Mouse (Mus musculus) urinary bladder, postnatal 25 days (tissue): ENCODE measurements around the gene Cnppd1.
A peak's percentile ranks its signal among the peaks of the same experiment; 100 is the strongest.

ENCODE experiments used
- DNase-seq: peaks from one replicate; pipeline ENCODE4 v3.0.0; 2022; ENCODE audit warnings: low spot score

Gene Cnppd1

DNA sequence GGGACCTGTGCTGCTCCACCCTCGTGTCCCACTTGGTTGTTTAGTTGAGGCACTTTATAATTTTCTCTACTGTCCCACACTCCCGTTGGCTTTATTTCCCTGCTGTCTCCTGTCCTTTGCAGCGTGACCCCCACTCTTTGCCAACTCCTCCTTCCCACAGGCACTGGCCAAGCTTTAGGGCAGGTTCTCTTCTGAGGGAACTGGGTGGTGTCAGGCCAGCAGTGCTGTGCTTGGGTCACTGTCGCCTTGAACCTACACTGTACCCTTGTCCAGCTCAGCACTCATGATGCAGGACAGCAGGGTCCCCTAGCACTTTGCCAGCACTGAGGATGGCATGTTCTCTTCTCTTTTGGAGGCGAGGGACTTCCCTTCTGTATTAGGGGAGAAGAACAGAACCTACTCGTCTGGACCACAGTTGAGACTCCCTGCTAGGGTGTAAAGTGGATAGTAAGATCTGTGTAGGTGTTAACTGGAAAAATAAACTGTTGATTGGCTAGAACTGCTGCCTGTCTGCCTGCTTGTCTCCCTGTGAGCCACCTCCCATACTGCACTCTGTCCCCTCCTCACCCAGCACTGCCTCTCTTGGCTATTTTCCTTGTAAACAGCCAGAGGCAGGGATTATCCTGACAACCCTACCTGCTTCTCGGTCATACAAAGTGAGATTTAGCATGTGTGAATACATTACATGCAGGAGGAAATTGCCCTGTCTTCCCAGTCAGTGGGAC is 5.1 kb upstream of the Cnppd1 start:
- DNase-seq: no peak

DNA sequence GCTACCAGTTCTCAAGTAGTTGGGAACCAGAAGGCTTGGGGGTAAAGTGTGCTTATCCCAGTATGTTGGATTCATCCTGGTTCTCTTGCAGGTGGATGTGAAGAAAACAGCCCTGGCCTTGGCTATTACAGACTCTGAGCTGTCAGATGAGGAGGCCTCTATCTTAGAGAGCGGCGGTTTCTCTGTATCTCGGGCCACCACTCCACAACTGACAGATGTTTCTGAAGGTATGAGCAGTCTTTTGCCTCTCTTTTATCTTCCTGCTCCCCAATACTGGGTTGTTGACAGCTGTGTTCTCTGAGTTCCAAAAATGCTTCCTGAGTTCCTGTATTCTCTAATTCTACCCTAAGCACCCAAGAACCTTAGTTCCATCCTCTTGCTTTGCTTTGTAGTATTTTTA is 3.1 kb upstream of the Cnppd1 start:
- DNase-seq: no peak

GRCm38 (mm10) chr1:75141486-75142190 is 873 bp downstream of the Cnppd1 start:
- peak; percentile 62 for DNase-seq

GRCm38 (mm10) chr1:75140601-75141190 is 1.8 kb downstream of the Cnppd1 start:
- no peak for DNase-seq

DNA sequence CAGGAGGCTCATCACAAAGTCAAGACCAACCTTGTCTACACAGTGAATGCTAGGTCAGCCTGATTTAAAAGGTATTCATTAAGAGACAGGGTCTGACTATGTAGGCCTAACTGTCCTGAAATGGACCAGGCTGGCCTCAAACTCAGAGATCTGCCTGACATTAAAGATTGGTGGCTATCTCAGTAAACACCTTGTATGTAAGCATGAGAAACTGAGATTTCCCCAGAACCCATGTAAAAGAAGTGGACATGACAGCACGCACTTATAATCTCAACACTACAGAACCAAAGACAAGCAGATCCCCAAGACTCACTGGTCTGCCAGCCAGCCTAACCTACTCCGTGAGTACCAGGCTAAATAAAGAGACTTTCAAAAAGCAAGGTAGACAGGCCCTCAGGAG is 4.1 kb downstream of the Cnppd1 start:
- no peak for DNase-seq

- DNase-seq: no peak
Observed at GRCm38 (mm10) chr1:75136730-75137129, 5.8 kb downstream of the Cnppd1 start.

DNA sequence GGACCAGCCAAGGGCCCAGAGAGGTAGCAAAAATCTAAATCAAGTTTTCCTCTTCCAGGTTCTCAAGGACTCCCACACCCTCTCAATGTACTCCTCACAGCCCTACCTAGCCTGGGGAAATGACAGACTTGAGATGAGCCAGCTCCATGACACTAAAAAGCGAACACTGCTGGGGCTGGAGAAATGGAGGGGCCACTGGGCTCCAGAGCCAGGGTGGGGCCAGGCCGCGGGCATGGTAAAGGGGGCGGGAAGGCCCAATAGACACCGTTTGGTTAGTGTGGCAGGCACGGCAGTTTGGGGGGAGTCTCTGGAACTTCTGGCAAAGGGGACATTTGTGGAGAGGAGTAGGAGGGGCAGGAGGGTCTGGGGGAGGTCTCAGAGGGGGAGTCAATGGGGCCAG is 6.2 kb downstream of the Cnppd1 start:
- DNase-seq: no peak

- no peak for DNase-seq
Observed at GRCm38 (mm10) chr1:75133421-75134207, 8.9 kb downstream of the Cnppd1 start, which contains the start of gene Slc23a3. Gene Slc23a3, minus strand, starts transcription at chr1:75133890.

- DNase-seq: no peak
Observed at GRCm38 (mm10) chr1:75128641-75129040, 13.9 kb downstream of the Cnppd1 start.

DNA sequence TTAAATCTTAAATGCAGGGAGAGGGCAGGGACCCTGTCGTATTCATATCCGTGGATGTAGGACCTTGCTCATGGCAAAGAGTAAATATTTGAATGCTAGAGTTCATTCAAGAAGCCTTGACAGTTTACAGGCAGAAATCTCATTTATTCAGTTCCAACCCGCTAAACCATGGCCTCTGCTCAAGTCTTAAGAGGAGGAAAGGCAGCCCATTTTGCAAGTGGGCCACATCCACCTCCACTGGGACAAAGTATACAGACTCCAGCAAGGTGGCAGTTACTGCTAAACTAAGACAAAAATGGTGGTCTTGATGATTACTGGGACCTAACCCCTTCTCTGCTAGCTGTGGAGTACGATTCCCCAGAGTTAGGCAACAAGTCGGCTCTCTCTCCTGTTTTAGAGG is 17.1 kb downstream of the Cnppd1 start:
- no peak for DNase-seq

DNA sequence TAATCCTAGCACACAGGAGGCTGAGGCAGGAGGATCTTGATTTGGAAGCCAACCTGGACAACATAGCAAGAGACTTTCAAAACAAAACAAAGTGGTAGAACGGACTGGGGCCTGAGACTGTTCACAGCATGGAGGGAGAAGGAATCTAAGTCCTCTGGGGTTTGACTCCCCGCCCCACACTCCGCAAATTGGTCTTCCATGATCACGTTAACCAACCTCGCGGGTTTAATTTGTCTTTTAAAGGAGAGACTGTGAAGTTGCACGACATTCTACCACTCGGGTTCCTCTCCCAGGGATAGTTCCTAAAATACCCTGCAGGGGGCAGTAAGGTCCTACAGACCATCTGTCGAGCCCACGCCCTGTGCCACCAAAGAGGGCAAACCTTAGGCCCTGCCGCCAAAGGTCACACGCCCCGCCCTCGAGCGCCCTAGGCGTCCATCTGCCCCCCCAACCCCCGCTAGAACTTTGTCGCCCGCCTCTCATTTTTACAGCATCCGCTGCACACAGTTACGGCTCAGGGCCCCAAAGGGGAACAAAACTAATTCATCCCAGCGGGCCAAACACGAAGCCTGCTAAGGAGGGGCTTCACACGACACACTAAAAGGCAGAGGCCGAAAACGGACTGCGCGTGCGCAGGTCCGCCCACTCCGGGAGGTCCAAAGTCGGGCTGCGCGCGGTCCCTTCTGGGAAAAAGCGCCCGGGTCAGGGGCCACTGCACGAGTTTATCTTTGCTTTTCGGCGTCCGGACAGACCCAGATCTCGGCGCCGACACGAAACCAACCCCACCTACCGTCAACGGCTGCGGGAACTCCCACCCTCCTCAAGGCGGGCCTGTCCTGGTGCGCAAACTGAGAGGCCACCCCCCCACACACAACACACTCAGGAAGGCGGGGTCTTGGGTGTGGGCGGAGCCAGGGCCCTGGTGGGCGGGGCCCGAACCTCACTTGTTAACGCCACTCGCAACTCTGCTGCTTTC is 17.9 kb downstream of the Cnppd1 start, which contains the start of gene Nhej1:
Gene Nhej1 (minus strand): TSS at position 855 of the 976 bp plus-strand sequence.
- peak; percentile 92 for DNase-seq

DNA sequence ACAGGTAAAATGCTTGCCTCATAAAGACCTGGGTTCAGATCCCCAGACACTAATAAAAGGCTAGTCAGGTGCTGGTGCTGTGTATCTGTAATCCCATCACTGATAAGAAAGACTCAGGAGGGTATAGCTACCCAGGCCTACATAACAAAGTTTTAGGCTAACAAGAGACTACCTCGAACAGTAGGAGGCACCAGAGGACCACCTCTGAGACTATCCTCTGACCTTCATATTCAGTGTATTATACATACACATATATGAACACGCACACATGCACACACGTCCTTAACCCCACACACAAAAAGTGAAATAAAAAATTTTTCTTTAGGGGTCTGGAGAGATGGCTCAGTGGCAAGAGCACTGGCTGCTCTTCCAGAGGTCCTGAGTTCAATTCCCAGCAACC is 20.3 kb downstream of the Cnppd1 start:
- no peak for DNase-seq
